ENCODE assay signal across 7 mouse cellular contexts in the genomic region with DNA sequence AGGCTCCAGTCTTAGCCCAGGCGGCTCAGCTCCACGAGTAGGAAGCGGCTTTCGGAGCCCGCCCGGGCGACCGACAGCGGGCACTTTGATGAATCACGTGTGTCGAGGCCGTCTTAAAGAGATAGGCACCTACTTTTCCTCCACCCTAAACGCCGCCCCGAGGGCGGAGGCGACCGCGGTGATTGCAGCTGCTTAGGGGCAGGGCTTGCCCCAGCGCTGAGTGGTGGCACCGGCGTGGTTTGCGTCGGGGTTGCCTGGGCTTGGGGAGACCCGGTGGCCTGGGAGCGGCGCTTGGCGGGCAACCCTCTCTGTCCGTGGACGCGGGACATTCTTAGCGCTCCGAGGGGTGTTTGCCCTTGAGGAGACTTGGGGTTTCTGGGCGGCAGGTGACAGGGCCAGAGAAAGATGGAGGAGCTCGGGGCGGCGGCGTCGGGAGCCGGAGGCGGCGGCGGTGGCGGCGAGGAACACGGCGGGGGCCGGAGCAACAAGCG. TPM values are rescaled to one million over a fixed set of nuclear protein-coding genes. Genes with fewer than 3 reads are reported as not detected.
DNase-seq lines count a peak whose midpoint lies in the region; ATAC-seq and TF ChIP-seq lines count a peak whose summit lies in the region.

Gene Diaph2, plus strand, starts transcription at position 172 of the 491 bp plus-strand sequence.

- no peaks in the 10 kb centered on the region for H3K36me3 ChIP-seq in embryonic facial prominence, embryonic 12.5 days
- H3K36me3 ChIP-seq in limb, embryonic 11.5 days (ENCODE audit: control insufficient read depth, insufficient read depth, low read length): no peaks in the 10 kb centered on the region
- H3K36me3 ChIP-seq in midbrain, embryonic 13.5 days: no peaks in the 10 kb centered on the region
- no peaks in the 10 kb centered on the region for H3K36me3 ChIP-seq in small intestine, adult 2 months (ENCODE audit: control insufficient read depth, insufficient read depth, low read length)

- TF ChIP-seq CTCF in small intestine, adult 2 months (IDR thresholded peaks at IDR 0.05; ENCODE audit: extremely low read depth, insufficient read length, insufficient replicate concordance, low read depth, low read length): no peak

- peak within 1 kb of the TSS; percentile 49 for H3K4me3 ChIP-seq in embryonic facial prominence, embryonic 12.5 days
- H3K4me3 ChIP-seq in limb, embryonic 11.5 days (ENCODE audit: low read depth, low read length): peak within 1 kb of the TSS; percentile 47
- H3K4me3 ChIP-seq in midbrain, embryonic 13.5 days (replicated peaks): peak within 1 kb of the TSS; percentile 56
- H3K4me3 ChIP-seq in small intestine, adult 2 months (ENCODE audit: low read depth, low read length): peak within 1 kb of the TSS; percentile 96

- 0 out of 2 replicates have a peak, but pooled peaks have one; percentile 22 for TF ChIP-seq POLR2A in small intestine, adult 2 months (IDR thresholded peaks at IDR 0.05; ENCODE audit: low read depth, low read length)

- ATAC-seq in embryonic facial prominence, embryonic 12.5 days (ENCODE audit: insufficient number of reproducible peaks, insufficient read depth, low FRiP score, low TSS enrichment): peak; percentile 86
- peak; percentile 93 for ATAC-seq in limb, embryonic 11.5 days (ENCODE audit: insufficient number of reproducible peaks, low FRiP score, low TSS enrichment, low read depth)
- ATAC-seq in midbrain, embryonic 13.5 days: peak; percentile 96

- H3K27me3 ChIP-seq in embryonic facial prominence, embryonic 12.5 days: no peaks in the 10 kb centered on the region
- no peaks in the 10 kb centered on the region for H3K27me3 ChIP-seq in limb, embryonic 11.5 days (ENCODE audit: control insufficient read depth, insufficient read depth, low read length)
- H3K27me3 ChIP-seq in midbrain, embryonic 13.5 days: no peaks in the 10 kb centered on the region
- no peaks in the 10 kb centered on the region for H3K27me3 ChIP-seq in small intestine, adult 2 months (ENCODE audit: control insufficient read depth, insufficient read depth, low read length)

- 11% methylated on average over 48 of the region's 49 CpGs for WGBS in embryonic facial prominence, embryonic 12.5 days
- 15% methylated on average over 48 of the region's 49 CpGs for WGBS in limb, embryonic 11.5 days
- 19% methylated on average over 49 of the region's 49 CpGs for WGBS in midbrain, embryonic 13.5 days
- 13% methylated on average over 49 of the region's 49 CpGs for whole genome bisulfite sequencing in small intestine, adult 2 months

- DNase-seq in adrenal gland, postnatal 25 days: peak; percentile 81
- peak; percentile 82 to 92 for DNase-seq in heart, adult 18-20 months
- peak; percentile 81 for DNase-seq in kidney, adult 18-20 months
- DNase-seq in limb, embryonic 11.5 days (ENCODE audit: low spot score): peak; percentile 76

- peak within 1 kb of the TSS; percentile 47 for H3K9ac ChIP-seq in embryonic facial prominence, embryonic 12.5 days
- peak within 1 kb of the TSS; percentile 52 for H3K9ac ChIP-seq in limb, embryonic 11.5 days (ENCODE audit: low read length)
- peak within 1 kb of the TSS; percentile 66 for H3K9ac ChIP-seq in midbrain, embryonic 13.5 days (replicated peaks)

- no peaks in the 10 kb centered on the region for H3K4me1 ChIP-seq in embryonic facial prominence, embryonic 12.5 days
- no peaks in the 10 kb centered on the region for H3K4me1 ChIP-seq in limb, embryonic 11.5 days (ENCODE audit: control insufficient read depth, insufficient read depth, low read length)
- H3K4me1 ChIP-seq in midbrain, embryonic 13.5 days (replicated peaks): no peaks in the 10 kb centered on the region
- no peaks in the 10 kb centered on the region for H3K4me1 ChIP-seq in small intestine, adult 2 months (ENCODE audit: control insufficient read depth, insufficient read depth, insufficient read length, low read length)

- H3K9me3 ChIP-seq in embryonic facial prominence, embryonic 12.5 days: no peaks in the 10 kb centered on the region
- H3K9me3 ChIP-seq in limb, embryonic 11.5 days (ENCODE audit: control insufficient read depth, low read length): no peaks in the 10 kb centered on the region
- no peaks in the 10 kb centered on the region for H3K9me3 ChIP-seq in midbrain, embryonic 13.5 days

- peak within 1 kb of the TSS; percentile 45 for H3K4me2 ChIP-seq in embryonic facial prominence, embryonic 12.5 days (replicated peaks)
- H3K4me2 ChIP-seq in limb, embryonic 11.5 days (ENCODE audit: low read depth, severe bottlenecking): peak within 1 kb of the TSS; percentile 33
- H3K4me2 ChIP-seq in midbrain, embryonic 13.5 days (replicated peaks): peak within 1 kb of the TSS; percentile 60

- 0 out of 2 replicates have a peak within 1 kb of the TSS, but pooled peaks have one; percentile 50 for H3K27ac ChIP-seq in embryonic facial prominence, embryonic 12.5 days
- no peak within 1 kb of the TSS for H3K27ac ChIP-seq in limb, embryonic 11.5 days (replicated peaks; ENCODE audit: low read depth, low read length)
- H3K27ac ChIP-seq in midbrain, embryonic 13.5 days: 0 out of 2 replicates have a peak within 1 kb of the TSS, but pooled peaks have one; percentile 30
- H3K27ac ChIP-seq in small intestine, adult 2 months (ENCODE audit: insufficient read depth, low read depth, low read length): peak within 1 kb of the TSS; percentile 45; the same call in 1 of the 2 replicates

RNA-seq across cellular contexts. Expression of gene Diaph2, which starts in this region (rescaled TPM):
- total RNA-seq in adrenal gland, postnatal 25 days (2021): 26.4 and 27.1 TPM in 2 replicates
- 7.7 and 8.1 TPM in 2 replicates for polyA plus RNA-seq in embryonic facial prominence, embryonic 12.5 days (2016; fragmentation: Nextera tagmentation; extraction: Ambion mirVana)
- total RNA-seq in heart, adult 18-20 months (2021): 10 to 100 TPM; 11.8 to 12.5 TPM
- 2.9 and 3.5 TPM in 2 replicates for polyA plus RNA-seq in limb, embryonic 11.5 days (2014; fragmentation: Nextera tagmentation; extraction: Ambion mirVana)
- polyA plus RNA-seq in midbrain, embryonic 13.5 days (2015; fragmentation: Nextera tagmentation; extraction: Ambion mirVana): 3.6 and 4.4 TPM in 2 replicates
- polyA plus RNA-seq in small intestine, adult 2 months (2012; rRNA removed): 0.48 and 1.5 TPM in 2 replicates
